Mouse (Mus musculus): ENCODE data around the gene Pym1. TPM values are rescaled to one million over a fixed set of nuclear protein-coding genes. Genes with fewer than 3 reads are reported as not detected.
A peak's percentile ranks its signal among the peaks of the same experiment; 100 is the strongest.

Pym1 gene
- total and polyA plus RNA-seq, 2 experiments from 2014 or later, result 16.5 to 37.1 TPM

DNA sequence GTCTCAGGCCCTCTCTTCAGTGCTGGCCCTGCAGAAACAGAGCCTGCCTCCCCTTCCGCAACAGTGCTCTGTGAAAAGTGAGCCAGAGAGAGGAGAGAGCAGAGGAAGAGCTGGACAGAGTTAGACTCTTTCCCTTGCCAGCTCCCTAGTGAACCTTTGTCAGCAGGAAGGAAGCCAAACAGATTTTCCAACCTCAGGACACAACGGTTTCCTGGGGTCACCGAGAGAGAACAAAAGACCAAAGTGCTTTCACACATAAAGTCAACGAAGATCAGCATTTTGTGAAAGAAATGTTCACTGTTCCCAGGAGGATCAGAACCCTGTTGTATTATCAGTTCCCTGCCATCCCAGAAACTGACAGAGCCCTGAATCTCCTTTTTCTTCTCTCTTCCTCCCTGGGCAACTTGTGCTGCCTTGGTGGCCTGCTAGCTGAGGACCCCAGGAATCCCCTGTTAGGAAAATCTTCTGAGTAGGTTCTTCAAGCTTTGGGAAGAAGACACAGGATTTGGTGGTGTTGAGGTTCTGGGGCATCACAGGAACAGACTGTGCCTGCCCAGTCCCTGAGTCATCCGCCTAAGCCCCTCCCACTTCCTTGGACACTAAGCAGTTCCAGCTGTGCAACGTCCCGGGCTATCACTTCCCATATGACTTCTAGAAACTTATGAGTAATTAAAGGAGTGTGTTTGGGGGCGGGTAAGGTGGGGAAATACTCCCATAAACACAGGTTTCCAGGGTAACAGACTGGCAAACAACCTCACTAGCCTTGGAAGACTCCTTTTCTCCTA, 31.5 kb downstream of the Pym1 start:
- H3K4me1 ChIP-seq (ENCODE audit: control insufficient read depth, insufficient read depth), result no peaks in the 10 kb centered on the region

DNA sequence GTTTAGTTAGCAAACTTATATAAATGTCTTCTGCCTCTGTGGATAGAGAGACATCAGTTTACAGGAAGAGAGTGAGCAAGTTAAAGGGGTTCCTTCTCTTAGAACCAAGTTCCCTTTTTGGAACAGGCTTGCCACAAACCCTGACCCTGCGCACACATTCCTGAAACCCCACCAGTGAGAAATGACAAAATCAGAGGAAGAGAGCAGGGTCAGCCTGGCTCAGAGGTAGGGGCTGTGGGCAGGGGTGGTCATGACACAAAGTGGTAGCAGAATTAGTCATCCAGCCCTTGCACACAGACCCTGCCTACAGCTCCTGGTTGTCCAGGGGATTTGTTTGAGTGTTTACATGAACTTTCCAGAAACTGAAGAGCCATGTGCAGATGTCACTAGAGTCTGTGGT, 32.5 kb downstream of the Pym1 start:
- WGBS, result 86% methylated on average over 1 of the region's 1 CpGs
- Histone ChIP-seq H3K27ac (ENCODE audit: low read depth) (peak overlapping the region; percentile 88), H3K36me3 (replicated peaks; ENCODE audit: control insufficient read depth, insufficient read depth, low read length) (no peaks in the 10 kb centered on the region), H3K9me3 (replicated peaks; ENCODE audit: control insufficient read depth, low read length) (peaks cover 10% of the 10 kb centered on the region; the same call in 1 of the 2 replicates), H3K9ac (replicated peaks; ENCODE audit: low read depth, low read length) (no peak overlapping the region), H3K4me1 (ENCODE audit: control insufficient read depth, insufficient read depth) (no peaks in the 10 kb centered on the region), H3K4me2 (ENCODE audit: low read depth, low read length) (no peak overlapping the region), H3K4me3 (ENCODE audit: low read depth, low read length) (no peak overlapping the region), H3K27me3 (ENCODE audit: control insufficient read depth, insufficient read depth, low read length) (no peaks in the 10 kb centered on the region)
- DNase-seq (ENCODE audit: low spot score) (no peak), ATAC-seq (ENCODE audit: insufficient read depth, low read depth) (no peak)
- TF ChIP-seq CTCF (IDR thresholded peaks at IDR 0.05; ENCODE audit: low read depth), result no peak
- TF ChIP-seq EP300 (IDR thresholded peaks at IDR 0.05; ENCODE audit: low read depth), result no peak

More for the DNA sequence above, 31.5 kb downstream of the Pym1 start:
- peak; percentile 91 for DNase-seq (ENCODE audit: low spot score)
- no peak overlapping the region for H3K4me3 ChIP-seq (ENCODE audit: low read depth, low read length)
- no peak for TF ChIP-seq CTCF (IDR thresholded peaks at IDR 0.05; ENCODE audit: low read depth)
- no peaks in the 10 kb centered on the region for H3K36me3 ChIP-seq (replicated peaks; ENCODE audit: control insufficient read depth, insufficient read depth, low read length)
- peak; percentile 95 for ATAC-seq (ENCODE audit: insufficient read depth, low read depth)
- peak overlapping the region; percentile 88 for H3K27ac ChIP-seq (ENCODE audit: low read depth)
- H3K27me3 ChIP-seq (ENCODE audit: control insufficient read depth, insufficient read depth, low read length), result no peaks in the 10 kb centered on the region
- no peak overlapping the region for H3K9ac ChIP-seq (replicated peaks; ENCODE audit: low read depth, low read length)
- 31% methylated on average over 8 of the region's 8 CpGs for WGBS
- H3K9me3 ChIP-seq (replicated peaks; ENCODE audit: control insufficient read depth, low read length), result peaks cover 5% of the 10 kb centered on the region; the same call in 1 of the 2 replicates
- peak overlapping the region; percentile 5; the same call in 1 of the 2 replicates for H3K4me2 ChIP-seq (ENCODE audit: low read depth, low read length)

- 64% methylated on average over 7 of the region's 7 CpGs for WGBS
- TF ChIP-seq EP300 (IDR thresholded peaks at IDR 0.05; ENCODE audit: low read depth) (no peak), CTCF (IDR thresholded peaks at IDR 0.05; ENCODE audit: low read depth) (no peak)
- H3K9me3 ChIP-seq (replicated peaks; ENCODE audit: control insufficient read depth, low read length), result no peaks in the 10 kb centered on the region
- no peaks in the 10 kb centered on the region for H3K4me1 ChIP-seq (ENCODE audit: control insufficient read depth, insufficient read depth)
- H3K4me3 ChIP-seq (ENCODE audit: low read depth, low read length), result no peak within 1 kb of the TSS; the same call in 1 of the 2 replicates
- ATAC-seq (ENCODE audit: insufficient read depth, low read depth), result 0 out of 2 replicates have a peak, but pooled peaks have one; percentile 17
- no peaks in the 10 kb centered on the region for H3K36me3 ChIP-seq (replicated peaks; ENCODE audit: control insufficient read depth, insufficient read depth, low read length)
- 0 out of 2 replicates have a peak within 1 kb of the TSS, but pooled peaks have one; percentile 15 for H3K27ac ChIP-seq (ENCODE audit: low read depth)
- no peak within 1 kb of the TSS for H3K9ac ChIP-seq (replicated peaks; ENCODE audit: low read depth, low read length)
- 0 out of 2 replicates have a peak within 1 kb of the TSS, but pooled peaks have one; percentile 12 for H3K4me2 ChIP-seq (ENCODE audit: low read depth, low read length)
- no peak for DNase-seq (ENCODE audit: low spot score)
- no peaks in the 10 kb centered on the region for H3K27me3 ChIP-seq (ENCODE audit: control insufficient read depth, insufficient read depth, low read length)
Observed at GRCm38 (mm10) chr10:128790398-128791124, 42.9 kb downstream of the Pym1 start, which contains the start of gene Mmp19. Gene Mmp19 (plus strand): TSS chr10:128790910.

DNA sequence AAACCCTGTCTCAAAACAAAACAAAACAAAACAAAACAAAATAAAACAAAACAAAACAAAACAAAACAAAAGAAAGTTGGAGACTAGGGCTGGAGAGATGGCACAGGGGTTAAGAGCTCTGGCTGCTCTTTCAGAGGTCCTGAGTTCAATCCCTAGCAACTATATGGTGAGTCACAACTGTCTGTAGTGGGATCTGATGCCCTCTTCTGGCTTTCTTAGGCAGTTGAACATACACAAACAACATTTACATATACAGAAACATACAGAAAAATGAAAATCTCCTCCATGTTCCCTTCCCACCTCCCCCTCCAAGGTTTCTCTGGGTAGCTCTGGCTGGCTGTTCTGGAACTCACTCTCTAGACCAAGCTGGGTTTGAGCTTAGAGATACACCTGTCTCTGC, 44.4 kb downstream of the Pym1 start:
- H3K4me3 ChIP-seq (ENCODE audit: low read depth, low read length), result no peak overlapping the region
- DNase-seq (ENCODE audit: low spot score), result no peak
- H3K9me3 ChIP-seq (replicated peaks; ENCODE audit: control insufficient read depth, low read length), result no peaks in the 10 kb centered on the region
- H3K9ac ChIP-seq (replicated peaks; ENCODE audit: low read depth, low read length), result no peak overlapping the region
- no peaks in the 10 kb centered on the region for H3K27me3 ChIP-seq (ENCODE audit: control insufficient read depth, insufficient read depth, low read length)
- TF ChIP-seq EP300 (IDR thresholded peaks at IDR 0.05; ENCODE audit: low read depth) (no peak), CTCF (IDR thresholded peaks at IDR 0.05; ENCODE audit: low read depth) (no peak)
- no peaks in the 10 kb centered on the region for H3K36me3 ChIP-seq (replicated peaks; ENCODE audit: control insufficient read depth, insufficient read depth, low read length)
- H3K4me2 ChIP-seq (ENCODE audit: low read depth, low read length), result no peak overlapping the region
- no peak overlapping the region for H3K27ac ChIP-seq (ENCODE audit: low read depth)
- H3K4me1 ChIP-seq (ENCODE audit: control insufficient read depth, insufficient read depth), result no peaks in the 10 kb centered on the region
- no peak for ATAC-seq (ENCODE audit: insufficient read depth, low read depth)

DNA sequence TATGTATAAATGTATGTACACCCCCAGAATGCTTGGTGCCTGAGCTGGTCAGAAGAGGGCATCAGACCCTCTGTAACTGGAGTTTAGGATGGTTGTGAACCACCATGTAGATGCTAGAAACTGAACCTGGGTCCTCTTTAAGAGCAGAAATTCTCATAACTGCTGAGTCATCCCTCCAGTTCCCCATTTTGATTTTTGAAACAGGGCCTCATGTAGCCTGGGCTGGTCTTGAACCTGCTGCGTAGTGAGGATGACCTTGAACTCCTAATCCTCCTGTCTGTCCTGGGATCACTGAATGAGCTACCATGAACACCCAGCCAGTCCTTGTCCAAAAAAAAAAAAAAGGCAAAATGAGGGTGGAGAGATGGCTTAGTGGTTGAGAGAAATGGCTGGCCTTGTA, 45.6 kb downstream of the Pym1 start:
- Histone ChIP-seq H3K36me3 (replicated peaks; ENCODE audit: control insufficient read depth, insufficient read depth, low read length) (no peaks in the 10 kb centered on the region), H3K27ac (ENCODE audit: low read depth) (no peak overlapping the region), H3K9me3 (replicated peaks; ENCODE audit: control insufficient read depth, low read length) (no peaks in the 10 kb centered on the region), H3K9ac (replicated peaks; ENCODE audit: low read depth, low read length) (no peak overlapping the region), H3K4me2 (ENCODE audit: low read depth, low read length) (no peak overlapping the region), H3K4me1 (ENCODE audit: control insufficient read depth, insufficient read depth) (no peaks in the 10 kb centered on the region), H3K27me3 (ENCODE audit: control insufficient read depth, insufficient read depth, low read length) (no peaks in the 10 kb centered on the region), H3K4me3 (ENCODE audit: low read depth, low read length) (no peak overlapping the region)
- no peak for TF ChIP-seq EP300 (IDR thresholded peaks at IDR 0.05; ENCODE audit: low read depth)
- no peak for TF ChIP-seq CTCF (IDR thresholded peaks at IDR 0.05; ENCODE audit: low read depth)
- no peak for DNase-seq (ENCODE audit: low spot score)
- no peak for ATAC-seq (ENCODE audit: insufficient read depth, low read depth)
- 95% methylated on average over 1 of the region's 1 CpGs for WGBS
